Mouse (Mus musculus) embryonic fibroblast, embryonic 13.5 days (primary cell): ENCODE results near the gene Sgce.

ENCODE experiments used
- CTCF ChIP-seq: IDR thresholded peaks from 2 replicates; pipeline ENCODE4 v1.5.1; 2011; ENCODE audit warnings: mild to moderate bottlenecking, control low read depth, low read length, moderate library complexity, borderline replicate concordance; ENCODE audit not compliant: insufficient read depth
- POLR2A ChIP-seq: IDR thresholded peaks from 2 replicates; pipeline ENCODE4 v1.6.1; 2011; ENCODE audit warnings: low read depth, mild to moderate bottlenecking, control low read depth, low read length, moderate library complexity

DNA sequence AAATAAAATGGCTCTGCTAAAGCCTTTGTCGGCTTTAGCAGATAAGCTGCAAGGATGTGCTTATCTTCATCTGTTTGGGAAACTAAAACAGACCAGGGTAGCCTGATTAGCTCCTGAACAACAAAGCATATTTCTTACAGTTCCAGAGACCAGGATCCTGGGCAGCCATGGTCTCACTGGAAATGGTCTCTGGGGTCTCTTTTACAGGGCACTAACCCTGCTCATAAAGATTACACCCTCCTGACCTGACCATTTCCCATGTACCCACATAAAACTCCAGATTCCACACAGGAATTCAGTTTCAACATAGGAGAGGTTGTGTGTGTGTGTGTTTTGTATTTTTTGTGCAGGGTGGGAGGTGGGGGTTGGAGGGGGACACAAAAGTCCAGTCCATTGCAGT is 112.2 kb downstream of the Sgce start:
- TF ChIP-seq CTCF (no peak), POLR2A (no peak)
